Mouse (Mus musculus): ENCODE data around the gene V1ra8. TPM values are rescaled to one million over a fixed set of nuclear protein-coding genes. Genes with fewer than 3 reads are reported as not detected.
"Not testable (repeated sequence)": the region's sequence is repeated elsewhere in the genome, so short reads cannot be mapped to it uniquely, and the experiment has no call there.

The V1ra8 gene
- polyA plus RNA-seq (2016; fragmentation: Nextera tagmentation; extraction: Ambion mirVana), result not detected in 2 replicates

DNA sequence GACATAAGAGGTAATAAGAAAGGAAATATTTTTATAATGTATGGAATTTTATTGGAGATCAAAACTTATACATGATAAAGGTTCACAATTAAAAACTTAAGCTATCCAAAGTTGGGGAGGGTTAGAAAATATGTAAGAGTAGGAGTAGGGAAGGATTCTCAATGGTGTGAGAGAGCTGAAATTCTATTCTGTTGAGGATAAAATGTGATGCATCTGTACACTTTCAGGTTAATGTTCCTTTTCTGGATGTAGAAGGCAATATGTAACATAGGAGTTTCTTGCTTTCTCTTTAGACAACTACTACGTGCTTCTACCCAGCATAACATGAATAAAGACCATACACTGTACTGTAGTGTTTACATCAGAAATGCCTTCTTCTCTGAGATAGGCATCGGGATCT, at the start of gene V1ra8:
Gene V1ra8, plus strand, starts transcription at position 301 of the 400 bp plus-strand sequence.
- WGBS, result 88% methylated on average over 2 of the region's 2 CpGs
- H3K4me3 ChIP-seq; DNase-seq (ENCODE audit: low spot score); H3K27me3 ChIP-seq (ENCODE audit: low read depth, poor library complexity, severe bottlenecking); H3K27ac ChIP-seq; H3K9me3 ChIP-seq (replicated peaks); H3K4me1 ChIP-seq; H3K36me3 ChIP-seq: not testable (repeated sequence)

DNA sequence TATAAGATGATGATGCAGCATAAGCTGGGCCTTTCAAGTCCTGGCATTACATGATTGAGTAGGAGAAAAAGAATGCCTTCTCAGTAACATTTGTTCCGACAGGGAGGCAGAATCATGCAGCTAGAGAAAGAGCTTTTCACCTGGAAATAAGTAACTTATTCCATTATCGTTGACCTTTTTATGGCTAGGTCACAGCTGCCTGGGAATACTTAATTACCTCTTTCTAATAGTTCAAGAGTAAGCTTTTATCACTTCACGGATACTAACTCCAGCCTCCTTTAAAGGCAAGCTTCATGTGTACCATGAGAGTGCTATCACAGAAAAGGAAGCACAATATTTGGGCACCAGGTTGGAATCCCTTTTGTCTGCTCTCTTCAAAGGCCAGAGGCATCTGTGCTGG, 42.5 kb upstream of the V1ra8 start:
- Histone ChIP-seq H3K4me1 (no peaks in the 10 kb centered on the region), H3K27me3 (ENCODE audit: low read depth, poor library complexity, severe bottlenecking) (no peaks in the 10 kb centered on the region), H3K9me3 (replicated peaks) (no peaks in the 10 kb centered on the region), H3K27ac (no peak overlapping the region), H3K36me3 (no peaks in the 10 kb centered on the region), H3K4me3 (no peak overlapping the region)
- WGBS, result 84% methylated on average over 3 of the region's 3 CpGs
- DNase-seq (ENCODE audit: low spot score), result no peak

DNA sequence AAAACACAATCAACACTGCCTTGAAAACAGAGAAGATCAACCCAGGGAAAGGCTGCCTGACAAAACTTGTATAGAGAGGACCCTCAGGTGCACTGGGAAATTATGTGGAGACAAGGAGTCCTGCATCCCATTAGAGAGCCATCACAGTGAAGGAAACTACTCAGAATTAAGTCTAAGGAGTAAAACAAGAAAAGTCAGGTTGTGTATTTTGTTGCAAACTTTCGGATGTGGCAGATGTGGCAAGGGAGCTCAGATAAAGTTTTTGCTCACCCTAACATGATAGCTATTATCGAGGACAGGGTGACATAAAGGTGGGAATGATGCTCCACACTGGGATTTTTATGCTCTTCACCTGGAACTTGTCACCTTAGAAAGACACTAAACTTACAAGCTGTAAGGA, 28.1 kb upstream of the V1ra8 start, which contains the start of gene Vmn1r52:
Gene Vmn1r52, plus strand, starts transcription at position 301 of the 400 bp plus-strand sequence.
- H3K27ac ChIP-seq, result no peak within 1 kb of the TSS
- H3K9me3 ChIP-seq (replicated peaks), result no peaks in the 10 kb centered on the region
- H3K4me1 ChIP-seq, result no peaks in the 10 kb centered on the region
- no peaks in the 10 kb centered on the region for H3K36me3 ChIP-seq
- WGBS, result 81% methylated on average over 2 of the region's 2 CpGs
- no peak within 1 kb of the TSS for H3K4me3 ChIP-seq
- no peaks in the 10 kb centered on the region for H3K27me3 ChIP-seq (ENCODE audit: low read depth, poor library complexity, severe bottlenecking)
- no peak for DNase-seq (ENCODE audit: low spot score)

DNA sequence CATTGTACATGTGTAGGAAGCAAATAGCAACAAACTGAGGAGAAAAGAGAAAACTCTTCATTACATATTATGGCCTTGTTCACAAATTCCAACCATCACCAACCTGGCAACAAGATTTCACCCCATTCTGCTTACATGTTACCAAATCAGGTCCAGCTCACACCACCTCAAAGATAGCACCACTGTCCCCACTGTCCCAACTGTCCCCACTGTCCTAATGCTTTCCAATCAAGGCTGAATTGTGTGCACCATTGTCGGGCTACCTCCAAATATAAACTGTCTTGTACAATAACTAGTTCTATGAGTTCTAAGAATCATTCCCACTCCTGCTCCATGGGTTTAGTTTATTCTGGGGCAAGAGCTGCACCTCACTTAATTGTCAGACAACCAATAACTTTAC, 21.7 kb downstream of the V1ra8 start, which contains the start of gene Vmn1r53:
Gene Vmn1r53, minus strand, starts transcription at position 101 of the 400 bp plus-strand sequence.
- no peak for DNase-seq (ENCODE audit: low spot score)
- H3K4me3 ChIP-seq, result no peak within 1 kb of the TSS
- no peaks in the 10 kb centered on the region for H3K4me1 ChIP-seq
- H3K27me3 ChIP-seq (ENCODE audit: low read depth, poor library complexity, severe bottlenecking), result no peaks in the 10 kb centered on the region
- 87% methylated on average over 1 of the region's 1 CpGs for WGBS
- H3K36me3 ChIP-seq, result no peaks in the 10 kb centered on the region
- H3K9me3 ChIP-seq (replicated peaks), result no peaks in the 10 kb centered on the region; the same call in 1 of the 2 replicates
- H3K27ac ChIP-seq, result no peak within 1 kb of the TSS

DNA sequence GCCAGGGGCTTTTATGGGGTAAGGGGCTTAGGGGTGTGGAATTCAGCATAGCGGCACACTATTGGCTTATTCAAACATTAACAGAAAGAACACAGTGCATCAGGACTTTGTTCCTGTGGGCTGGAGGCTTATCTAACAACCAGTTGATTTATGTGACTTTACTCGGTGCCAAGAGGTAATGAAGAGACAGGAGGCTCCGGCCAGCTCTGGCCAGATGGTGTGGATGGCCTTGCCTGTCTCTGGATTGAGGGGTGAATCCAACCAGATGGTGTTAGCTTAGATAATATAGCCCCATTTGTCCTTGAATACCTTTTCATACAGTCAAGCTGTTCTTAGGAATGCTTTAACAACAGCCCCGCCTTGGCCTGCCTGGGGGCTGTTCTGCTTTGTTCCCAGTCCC, 29.5 kb downstream of the V1ra8 start:
- WGBS, result 89% methylated on average over 4 of the region's 4 CpGs

DNA sequence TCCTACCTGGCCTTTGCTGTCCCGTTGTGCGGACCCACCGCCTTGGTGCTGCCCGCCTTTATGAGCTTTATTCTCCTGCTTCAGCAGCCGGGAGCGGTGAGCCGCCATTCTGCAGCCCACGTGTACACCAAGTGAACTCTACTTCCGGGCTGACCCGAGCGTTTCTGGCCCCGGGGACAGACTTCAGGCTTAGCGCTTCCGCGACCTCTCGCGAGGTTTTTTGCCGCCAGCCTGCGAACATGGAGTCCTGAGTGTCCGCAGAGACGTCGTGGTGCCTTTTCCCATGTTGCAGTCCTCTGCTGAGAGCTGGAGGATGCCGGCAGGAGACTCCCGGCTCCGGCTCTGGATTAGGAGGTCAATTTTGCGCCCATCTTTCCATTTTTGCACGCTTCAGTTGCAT, 30.1 kb downstream of the V1ra8 start:
- no peaks in the 10 kb centered on the region for H3K36me3 ChIP-seq
- 59% methylated on average over 27 of the region's 27 CpGs for WGBS
- H3K4me3 ChIP-seq, result no peak overlapping the region
- no peak overlapping the region for H3K27ac ChIP-seq
- H3K27me3 ChIP-seq (ENCODE audit: low read depth, poor library complexity, severe bottlenecking), result no peaks in the 10 kb centered on the region
- DNase-seq (ENCODE audit: low spot score), result no peak
- no peaks in the 10 kb centered on the region for H3K4me1 ChIP-seq
- peaks cover 2% of the 10 kb centered on the region; the same call in 1 of the 2 replicates for H3K9me3 ChIP-seq (replicated peaks)

More for the DNA sequence above, 29.5 kb downstream of the V1ra8 start:
- not testable (repeated sequence) for H3K27me3 ChIP-seq (ENCODE audit: low read depth, poor library complexity, severe bottlenecking); H3K4me3 ChIP-seq; DNase-seq (ENCODE audit: low spot score); H3K4me1 ChIP-seq; H3K36me3 ChIP-seq; H3K9me3 ChIP-seq (replicated peaks); H3K27ac ChIP-seq

DNA sequence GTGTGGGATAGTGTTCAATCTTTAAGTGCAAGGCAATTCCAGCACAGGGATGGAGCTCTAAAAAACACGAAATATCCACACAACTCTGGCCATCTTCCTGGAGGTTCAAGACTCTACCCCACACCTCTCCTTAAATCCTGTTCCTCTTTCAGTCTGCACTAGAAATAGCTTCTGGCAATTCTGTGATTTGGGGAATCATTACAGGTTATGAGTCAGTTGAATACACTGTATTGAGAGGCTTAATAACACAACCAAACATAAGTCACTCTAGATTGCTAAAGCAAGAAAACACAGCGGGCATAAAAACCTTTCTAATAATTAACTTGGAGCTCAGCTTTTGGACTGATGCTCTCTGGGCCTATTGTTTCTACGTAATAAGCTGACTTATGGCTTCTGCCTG, 41.4 kb downstream of the V1ra8 start:
- DNase-seq (ENCODE audit: low spot score), result no peak
- Histone ChIP-seq H3K36me3 (no peaks in the 10 kb centered on the region), H3K27me3 (ENCODE audit: low read depth, poor library complexity, severe bottlenecking) (no peaks in the 10 kb centered on the region), H3K4me3 (no peak overlapping the region), H3K4me1 (no peaks in the 10 kb centered on the region), H3K9me3 (replicated peaks) (no peaks in the 10 kb centered on the region), H3K27ac (no peak overlapping the region)
- WGBS, result 85% methylated on average over 3 of the region's 3 CpGs

DNA sequence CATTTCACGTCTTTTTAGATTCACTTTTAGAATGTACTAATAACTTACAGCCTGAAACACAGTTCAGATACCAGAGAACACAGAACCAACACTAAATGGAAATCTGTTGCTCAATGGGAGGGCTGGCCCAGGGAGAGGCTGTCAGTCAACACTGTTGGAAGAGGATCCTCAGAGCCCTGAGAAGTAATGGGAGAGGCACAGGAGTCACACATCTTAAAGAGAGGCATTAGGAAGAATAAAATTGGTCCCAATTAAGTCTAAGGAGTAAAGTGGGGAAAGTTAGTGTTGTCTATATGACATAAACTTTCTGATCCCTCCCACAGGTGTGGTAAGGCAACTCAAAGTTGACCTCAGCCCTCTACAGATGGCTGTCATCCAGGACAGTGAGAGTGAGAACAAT, 43.4 kb downstream of the V1ra8 start, which contains the start of gene Vmn1r54:
Gene Vmn1r54, plus strand, starts transcription at position 301 of the 400 bp plus-strand sequence.
- DNase-seq (ENCODE audit: low spot score), result no peak
- H3K4me1 ChIP-seq, result no peaks in the 10 kb centered on the region
- no peaks in the 10 kb centered on the region for H3K27me3 ChIP-seq (ENCODE audit: low read depth, poor library complexity, severe bottlenecking)
- H3K36me3 ChIP-seq, result no peaks in the 10 kb centered on the region
- 83% methylated on average over 1 of the region's 1 CpGs for WGBS
- H3K27ac ChIP-seq, result no peak within 1 kb of the TSS
- H3K9me3 ChIP-seq (replicated peaks), result no peaks in the 10 kb centered on the region
- no peak within 1 kb of the TSS for H3K4me3 ChIP-seq

Other genes with a start within 250 kb of the V1ra8 start
- not detected in 2 replicates for gene Vmn1r46, start 233.5 kb upstream of the V1ra8 start, polyA plus RNA-seq (2016; fragmentation: Nextera tagmentation; extraction: Ambion mirVana)
- not detected in 2 replicates for gene Vmn1r47, start 186.6 kb upstream of the V1ra8 start, polyA plus RNA-seq (2016; fragmentation: Nextera tagmentation; extraction: Ambion mirVana)
- gene Vmn1r48, start 166.0 kb upstream of the V1ra8 start, polyA plus RNA-seq (2016; fragmentation: Nextera tagmentation; extraction: Ambion mirVana), result not detected in 2 replicates
- not detected in 2 replicates for gene Vmn1r49, start 124.3 kb upstream of the V1ra8 start, polyA plus RNA-seq (2016; fragmentation: Nextera tagmentation; extraction: Ambion mirVana)
- not detected in 2 replicates for gene Vmn1r50, start 101.4 kb upstream of the V1ra8 start, polyA plus RNA-seq (2016; fragmentation: Nextera tagmentation; extraction: Ambion mirVana)
- not detected in 2 replicates for gene Vmn1r51, start 80.2 kb upstream of the V1ra8 start, polyA plus RNA-seq (2016; fragmentation: Nextera tagmentation; extraction: Ambion mirVana)
- not detected in 2 replicates for gene Vmn1r52, start 28.0 kb upstream of the V1ra8 start, polyA plus RNA-seq (2016; fragmentation: Nextera tagmentation; extraction: Ambion mirVana)
- not detected in 2 replicates for gene Vmn1r53, start 21.6 kb downstream of the V1ra8 start, polyA plus RNA-seq (2016; fragmentation: Nextera tagmentation; extraction: Ambion mirVana)
- gene Vmn1r54, start 43.5 kb downstream of the V1ra8 start, polyA plus RNA-seq (2016; fragmentation: Nextera tagmentation; extraction: Ambion mirVana), result not detected in 2 replicates
- gene BC048671, start 98.4 kb downstream of the V1ra8 start, polyA plus RNA-seq (2016; fragmentation: Nextera tagmentation; extraction: Ambion mirVana), result not detected in 2 replicates
- gene Chst13, start 122.4 kb downstream of the V1ra8 start, polyA plus RNA-seq (2016; fragmentation: Nextera tagmentation; extraction: Ambion mirVana), result 0.09 TPM in 1 of 2 replicates, not detected in the other
- 0.15 and 0.16 TPM in 2 replicates for gene Uroc1, start 130.5 kb downstream of the V1ra8 start, polyA plus RNA-seq (2016; fragmentation: Nextera tagmentation; extraction: Ambion mirVana)
- gene Zxdc, start 166.7 kb downstream of the V1ra8 start, polyA plus RNA-seq (2016; fragmentation: Nextera tagmentation; extraction: Ambion mirVana), result 6.1 and 6.4 TPM in 2 replicates
- gene Cfap100, start 226.0 kb downstream of the V1ra8 start, polyA plus RNA-seq (2016; fragmentation: Nextera tagmentation; extraction: Ambion mirVana), result 0.30 and 0.64 TPM in 2 replicates

Measured in limb, embryonic 10.5 days (tissue).